Mouse (Mus musculus): ENCODE data around the gene Ppil2. TPM values are rescaled to one million over a fixed set of nuclear protein-coding genes. Genes with fewer than 3 reads are reported as not detected.

The Ppil2 gene
- polyA plus RNA-seq, 1 experiment from 2014 or later = 153 TPM

GRCm38 (mm10) chr16:17078101-17078500 lies 33.0 kb downstream of the Ppil2 start:
- H3K4me2 ChIP-seq (ENCODE audit: low read length) = no peak overlapping the region
- H3K9ac ChIP-seq (ENCODE audit: low read depth, low read length) = no peak overlapping the region
- H3K27ac ChIP-seq (ENCODE audit: low read length) = no peak overlapping the region
- no peak for ATAC-seq
- 86% methylated on average over 7 of the region's 7 CpGs for WGBS
- peaks cover 9% of the 10 kb centered on the region for H3K4me1 ChIP-seq (ENCODE audit: control insufficient read depth, insufficient read depth, low read length)
- H3K4me3 ChIP-seq (ENCODE audit: low read depth, low read length) = no peak overlapping the region
- H3K27me3 ChIP-seq (ENCODE audit: control insufficient read depth, insufficient read depth, low read depth, low read length) = no peaks in the 10 kb centered on the region
- peaks cover 34% of the 10 kb centered on the region for H3K36me3 ChIP-seq (ENCODE audit: control insufficient read depth, insufficient read depth, low read length)
- no peaks in the 10 kb centered on the region for H3K9me3 ChIP-seq (replicated peaks; ENCODE audit: control insufficient read depth, low read length, poor library complexity, severe bottlenecking)

GRCm38 (mm10) chr16:17076869-17077268 lies 34.2 kb downstream of the Ppil2 start:
- Histone ChIP-seq H3K4me1 (ENCODE audit: control insufficient read depth, insufficient read depth, low read length) (peaks cover 15% of the 10 kb centered on the region), H3K9ac (ENCODE audit: low read depth, low read length) (no peak overlapping the region), H3K4me2 (ENCODE audit: low read length) (no peak overlapping the region), H3K9me3 (replicated peaks; ENCODE audit: control insufficient read depth, low read length, poor library complexity, severe bottlenecking) (no peaks in the 10 kb centered on the region), H3K27me3 (ENCODE audit: control insufficient read depth, insufficient read depth, low read depth, low read length) (no peaks in the 10 kb centered on the region), H3K36me3 (ENCODE audit: control insufficient read depth, insufficient read depth, low read length) (peaks cover 28% of the 10 kb centered on the region), H3K27ac (ENCODE audit: low read length) (no peak overlapping the region), H3K4me3 (ENCODE audit: low read depth, low read length) (no peak overlapping the region)
- ATAC-seq = no peak

GRCm38 (mm10) chr16:17076301-17076700 lies 34.8 kb downstream of the Ppil2 start:
- no peak overlapping the region for H3K4me2 ChIP-seq (ENCODE audit: low read length)
- no peak overlapping the region for H3K27ac ChIP-seq (ENCODE audit: low read length)
- no peak for ATAC-seq
- peaks cover 19% of the 10 kb centered on the region for H3K4me1 ChIP-seq (ENCODE audit: control insufficient read depth, insufficient read depth, low read length)
- no peaks in the 10 kb centered on the region for H3K27me3 ChIP-seq (ENCODE audit: control insufficient read depth, insufficient read depth, low read depth, low read length)
- WGBS = 95% methylated on average over 2 of the region's 2 CpGs
- H3K4me3 ChIP-seq (ENCODE audit: low read depth, low read length) = no peak overlapping the region
- no peak overlapping the region for H3K9ac ChIP-seq (ENCODE audit: low read depth, low read length)
- H3K9me3 ChIP-seq (replicated peaks; ENCODE audit: control insufficient read depth, low read length, poor library complexity, severe bottlenecking) = no peaks in the 10 kb centered on the region
- peaks cover 23% of the 10 kb centered on the region for H3K36me3 ChIP-seq (ENCODE audit: control insufficient read depth, insufficient read depth, low read length)

GRCm38 (mm10) chr16:17073000-17073399 lies 38.1 kb downstream of the Ppil2 start:
- Histone ChIP-seq H3K4me1 (ENCODE audit: control insufficient read depth, insufficient read depth, low read length) (peaks cover 27% of the 10 kb centered on the region), H3K9me3 (replicated peaks; ENCODE audit: control insufficient read depth, low read length, poor library complexity, severe bottlenecking) (no peaks in the 10 kb centered on the region), H3K4me3 (ENCODE audit: low read depth, low read length) (no peak overlapping the region), H3K4me2 (ENCODE audit: low read length) (no peak overlapping the region), H3K27me3 (ENCODE audit: control insufficient read depth, insufficient read depth, low read depth, low read length) (no peaks in the 10 kb centered on the region), H3K9ac (ENCODE audit: low read depth, low read length) (no peak overlapping the region), H3K27ac (ENCODE audit: low read length) (no peak overlapping the region), H3K36me3 (ENCODE audit: control insufficient read depth, insufficient read depth, low read length) (peaks cover 21% of the 10 kb centered on the region)
- ATAC-seq = no peak
- WGBS = 95% methylated on average over 7 of the region's 7 CpGs

GRCm38 (mm10) chr16:17070716-17071115 lies 40.3 kb downstream of the Ppil2 start:
- Histone ChIP-seq H3K27ac (ENCODE audit: low read length) (no peak overlapping the region), H3K4me1 (ENCODE audit: control insufficient read depth, insufficient read depth, low read length) (peaks cover 27% of the 10 kb centered on the region)

GRCm38 (mm10) chr16:17069511-17070443 lies 41.3 kb downstream of the Ppil2 start, which contains the start of gene Ypel1:
Gene Ypel1 (plus strand): TSS chr16:17069696.
- Histone ChIP-seq H3K4me1 (ENCODE audit: control insufficient read depth, insufficient read depth, low read length) (peaks cover 27% of the 10 kb centered on the region), H3K27ac (ENCODE audit: low read length) (peak within 1 kb of the TSS; percentile 93), H3K9ac (ENCODE audit: low read depth, low read length) (peak within 1 kb of the TSS; percentile 94), H3K4me3 (ENCODE audit: low read depth, low read length) (peak within 1 kb of the TSS; percentile 91), H3K36me3 (ENCODE audit: control insufficient read depth, insufficient read depth, low read length) (peaks cover 3% of the 10 kb centered on the region; the same call in 1 of the 2 replicates), H3K9me3 (replicated peaks; ENCODE audit: control insufficient read depth, low read length, poor library complexity, severe bottlenecking) (no peaks in the 10 kb centered on the region), H3K27me3 (ENCODE audit: control insufficient read depth, insufficient read depth, low read depth, low read length) (no peaks in the 10 kb centered on the region), H3K4me2 (ENCODE audit: low read length) (peak within 1 kb of the TSS; percentile 61)
- ATAC-seq = peak; percentile 97
- whole genome bisulfite sequencing = under 1% methylated on average over 68 of the region's 76 CpGs

More at GRCm38 (mm10) chr16:17070716-17071115, 40.3 kb downstream of the Ppil2 start:
- Histone ChIP-seq H3K4me2 (ENCODE audit: low read length) (peak overlapping the region; percentile 61), H3K36me3 (ENCODE audit: control insufficient read depth, insufficient read depth, low read length) (peaks cover 10% of the 10 kb centered on the region), H3K4me3 (ENCODE audit: low read depth, low read length) (peak overlapping the region; percentile 91), H3K9ac (ENCODE audit: low read depth, low read length) (peak overlapping the region; percentile 94), H3K9me3 (replicated peaks; ENCODE audit: control insufficient read depth, low read length, poor library complexity, severe bottlenecking) (no peaks in the 10 kb centered on the region), H3K27me3 (ENCODE audit: control insufficient read depth, insufficient read depth, low read depth, low read length) (no peaks in the 10 kb centered on the region)
- WGBS = 36% methylated on average over 6 of the region's 6 CpGs
- no peak for ATAC-seq

GRCm38 (mm10) chr16:17067552-17067951 lies 43.5 kb downstream of the Ppil2 start:
- Histone ChIP-seq H3K4me1 (ENCODE audit: control insufficient read depth, insufficient read depth, low read length) (peaks cover 14% of the 10 kb centered on the region), H3K36me3 (ENCODE audit: control insufficient read depth, insufficient read depth, low read length) (no peaks in the 10 kb centered on the region), H3K9me3 (replicated peaks; ENCODE audit: control insufficient read depth, low read length, poor library complexity, severe bottlenecking) (no peaks in the 10 kb centered on the region), H3K4me3 (ENCODE audit: low read depth, low read length) (no peak overlapping the region), H3K4me2 (ENCODE audit: low read length) (no peak overlapping the region), H3K27ac (ENCODE audit: low read length) (no peak overlapping the region), H3K9ac (ENCODE audit: low read depth, low read length) (no peak overlapping the region), H3K27me3 (ENCODE audit: control insufficient read depth, insufficient read depth, low read depth, low read length) (no peaks in the 10 kb centered on the region)
- WGBS = 97% methylated on average over 2 of the region's 2 CpGs
- ATAC-seq = no peak

- no peak overlapping the region for H3K9ac ChIP-seq (ENCODE audit: low read depth, low read length)
These were observed 48.7 kb downstream of the Ppil2 start for GRCm38 (mm10) chr16:17062338-17062737.

GRCm38 (mm10) chr16:17055584-17055983 lies 55.5 kb downstream of the Ppil2 start:
- no peak overlapping the region for H3K4me3 ChIP-seq (ENCODE audit: low read depth, low read length)
- peak; percentile 70 for ATAC-seq
- 20% methylated on average over 3 of the region's 3 CpGs for WGBS
- H3K9me3 ChIP-seq (replicated peaks; ENCODE audit: control insufficient read depth, low read length, poor library complexity, severe bottlenecking) = no peaks in the 10 kb centered on the region
- H3K36me3 ChIP-seq (ENCODE audit: control insufficient read depth, insufficient read depth, low read length) = no peaks in the 10 kb centered on the region
- H3K9ac ChIP-seq (ENCODE audit: low read depth, low read length) = no peak overlapping the region
- peak overlapping the region; percentile 60 for H3K27ac ChIP-seq (ENCODE audit: low read length)
- peaks cover 7% of the 10 kb centered on the region for H3K4me1 ChIP-seq (ENCODE audit: control insufficient read depth, insufficient read depth, low read length)
- no peaks in the 10 kb centered on the region for H3K27me3 ChIP-seq (ENCODE audit: control insufficient read depth, insufficient read depth, low read depth, low read length)
- H3K4me2 ChIP-seq (ENCODE audit: low read length) = no peak overlapping the region

More at GRCm38 (mm10) chr16:17062338-17062737, 48.7 kb downstream of the Ppil2 start:
- WGBS = 65% methylated on average over 1 of the region's 1 CpGs
- Histone ChIP-seq H3K4me3 (ENCODE audit: low read depth, low read length) (no peak overlapping the region), H3K9me3 (replicated peaks; ENCODE audit: control insufficient read depth, low read length, poor library complexity, severe bottlenecking) (no peaks in the 10 kb centered on the region), H3K36me3 (ENCODE audit: control insufficient read depth, insufficient read depth, low read length) (no peaks in the 10 kb centered on the region), H3K27me3 (ENCODE audit: control insufficient read depth, insufficient read depth, low read depth, low read length) (no peaks in the 10 kb centered on the region), H3K4me1 (ENCODE audit: control insufficient read depth, insufficient read depth, low read length) (no peaks in the 10 kb centered on the region), H3K27ac (ENCODE audit: low read length) (no peak overlapping the region), H3K4me2 (ENCODE audit: low read length) (no peak overlapping the region)
- no peak for ATAC-seq
